Comparison of ENCODE assay signal across 9 mouse cellular contexts in genomic region chr15:79879319-79879718, GRCm38 (mm10). TPM values are rescaled to one million over a fixed set of nuclear protein-coding genes. Genes with fewer than 3 reads are reported as not detected.
DNase-seq lines count a peak whose midpoint lies in the region; ATAC-seq and TF ChIP-seq lines count a peak whose summit lies in the region.
"Had no signal": no experiment of that assay in that cellular context is flagged by ENCODE, and none has a peak within 500 bp of the region (broad histone marks: within the 10 kb centered on the region; RNA-seq: fewer than 3 reads in every experiment).

No protein-coding gene starts in this region.

- 45% methylated on average over 13 of the region's 13 CpGs for WGBS in liver, adult 2 months
- 47% methylated on average over 13 of the region's 13 CpGs for WGBS in liver, embryonic 11.5 days

- H3K4me2 ChIP-seq in liver, embryonic 11.5 days, result no peak overlapping the region

- no peak for TF ChIP-seq POLR2A in liver, adult 2 months (IDR thresholded peaks at IDR 0.05; ENCODE audit: extremely low read depth, insufficient read depth, low read length)

- no peak for TF ChIP-seq CTCF in liver, adult 2 months (IDR thresholded peaks at IDR 0.05; ENCODE audit: low read depth, low read length)

- H3K9me3 ChIP-seq in liver, embryonic 11.5 days (ENCODE audit: control insufficient read depth, low read length), result no peaks in the 10 kb centered on the region

- no peak for ATAC-seq in liver, embryonic 11.5 days (replicated peaks; ENCODE audit: low FRiP score)
- 0 out of 2 replicates have a peak, but pooled peaks have one; percentile 12 for ATAC-seq in common myeloid progenitor, adult 5-6 weeks (replicated peaks; ENCODE audit: low read depth, poor library complexity, severe bottlenecking)

- no peak overlapping the region for H3K4me3 ChIP-seq in liver, adult 2 months (ENCODE audit: insufficient read depth, low read depth, low read length)
- no peak overlapping the region for H3K4me3 ChIP-seq in liver, embryonic 11.5 days (ENCODE audit: low read depth, low read length)

- H3K4me1 ChIP-seq in liver, adult 2 months (ENCODE audit: control insufficient read depth, insufficient read depth, low read length), result no peaks in the 10 kb centered on the region
- peaks cover 4% of the 10 kb centered on the region; the same call in 1 of the 2 replicates for H3K4me1 ChIP-seq in liver, embryonic 11.5 days (replicated peaks; ENCODE audit: control insufficient read depth, insufficient read depth, low read length)

- no peak overlapping the region for H3K9ac ChIP-seq in liver, adult 2 months (ENCODE audit: low read depth, low read length)
- no peak overlapping the region for H3K9ac ChIP-seq in liver, embryonic 11.5 days (ENCODE audit: low read depth, low read length)

- no peaks in the 10 kb centered on the region for H3K36me3 ChIP-seq in liver, adult 2 months (ENCODE audit: control insufficient read depth, insufficient read depth, low read length)
- H3K36me3 ChIP-seq in liver, embryonic 11.5 days (ENCODE audit: control insufficient read depth, insufficient read depth, low read length), result no peaks in the 10 kb centered on the region

- H3K27me3 ChIP-seq in liver, adult 2 months (ENCODE audit: control insufficient read depth, insufficient read depth, low read length), result no peaks in the 10 kb centered on the region
- peaks cover 3% of the 10 kb centered on the region; the same call in 1 of the 2 replicates for H3K27me3 ChIP-seq in liver, embryonic 11.5 days (replicated peaks; ENCODE audit: control insufficient read depth, insufficient read depth, low read length)

- DNase-seq in liver, adult 2 months (ENCODE audit: extremely low read depth, low read depth, low spot score), result peak; percentile 28
- no peak for DNase-seq in liver, embryonic 11.5 days (ENCODE audit: low spot score)
- DNase-seq in heart, adult 9 months (ENCODE audit: low spot score in 2 of 2), result peak; percentile 93 to 94
- peak; percentile 87 for DNase-seq in kidney, postnatal 10 days
- peak; percentile 95 to 97 for DNase-seq in lung, adult 18-20 months
- peak; percentile 71 for DNase-seq in skeletal muscle tissue, adult 2 months (ENCODE audit: low read depth, low spot score)
- DNase-seq in thymus, postnatal 4 days, result no peak

- H3K79me2 ChIP-seq in liver, adult 2 months (ENCODE audit: control insufficient read depth, insufficient read depth, low read length), result no peaks in the 10 kb centered on the region

- peak overlapping the region; percentile 45; the same call in 1 of the 2 replicates for H3K27ac ChIP-seq in liver, adult 2 months (replicated peaks; ENCODE audit: insufficient read depth, low read depth, low read length)
- no peak overlapping the region for H3K27ac ChIP-seq in liver, embryonic 11.5 days (ENCODE audit: low read depth, low read length)

RNA-seq across cellular contexts. Expression of gene Apobec3, which starts 12.1 kb away (rescaled TPM):
- 2.6 and 3.6 TPM in 2 replicates for total RNA-seq in liver, adult 2 months (2014; rRNA removed)
- 1.5 and 2.4 TPM in 2 replicates for polyA plus RNA-seq in liver, adult 2 months (2012; rRNA removed)
- polyA plus RNA-seq in liver, embryonic 11.5 days (2014; fragmentation: Nextera tagmentation; extraction: Ambion mirVana), result 72.8 and 76.7 TPM in 2 replicates
- total RNA-seq in common myeloid progenitor, adult 5-6 weeks (2017), result 188 and 214 TPM in 2 replicates

RNA-seq across cellular contexts. Expression of gene Cbx6, which starts 44.8 kb away (rescaled TPM):
- 1.2 and 1.8 TPM in 2 replicates for total RNA-seq in liver, adult 2 months (2014; rRNA removed)
- 2.9 and 3.7 TPM in 2 replicates for polyA plus RNA-seq in liver, adult 2 months (2012; rRNA removed)
- polyA plus RNA-seq in liver, embryonic 11.5 days (2014; fragmentation: Nextera tagmentation; extraction: Ambion mirVana), result 16.3 and 16.8 TPM in 2 replicates
- 11.0 and 19.6 TPM in 2 replicates for total RNA-seq in common myeloid progenitor, adult 5-6 weeks (2017)

RNA-seq across cellular contexts. Expression of gene Npcd, which starts 45.3 kb away (rescaled TPM):
- total RNA-seq in liver, adult 2 months (2014; rRNA removed), result not detected in 2 replicates
- 0.26 TPM in 1 of 2 replicates, not detected in the other for polyA plus RNA-seq in liver, adult 2 months (2012; rRNA removed)
- polyA plus RNA-seq in liver, embryonic 11.5 days (2014; fragmentation: Nextera tagmentation; extraction: Ambion mirVana), result not detected in 2 replicates
- not detected in 2 replicates for total RNA-seq in common myeloid progenitor, adult 5-6 weeks (2017)
- polyA plus RNA-seq: neural tube, embryonic 11.5 days had no signal

Comparison
In these comparisons a context has a peak if more than half of its experiments do, and no peak if none do; other contexts are left out.
1. DNase-seq: peak in liver, adult 2 months (single experiment), heart, adult 9 months (2 of 2), kidney, postnatal 10 days (single experiment), lung, adult 18-20 months (2 of 2) and skeletal muscle tissue, adult 2 months (single experiment); none in liver, embryonic 11.5 days (single experiment) and thymus, postnatal 4 days (single experiment).
2. RNA of gene Apobec3, which starts 12.1 kb away (total RNA-seq): 188 to 214 TPM in common myeloid progenitor, adult 5-6 weeks; 2.6 to 3.6 TPM in liver, adult 2 months; every median in the first group is over 10 times any median in the second.